Mouse (Mus musculus) liver, embryonic 16.5 days (tissue): ENCODE results near the gene Cenpn. TPM values are rescaled to one million over a fixed set of nuclear protein-coding genes. Genes with fewer than 3 reads are reported as not detected.

ENCODE experiments used
- ATAC-seq: fragments of 200-750 bp; cut with Nextera tagmentation; 2 replicates; pipeline ENCODE4 v1.8.0; 2017; ENCODE audit warnings: low read depth, mild to moderate bottlenecking, moderate number of reproducible peaks, moderate library complexity
- H3K27ac ChIP-seq: fragments of 300-500 bp; sonication (generic); 2 replicates; pipeline ENCODE4 v1.5.1; 2014; ENCODE audit warnings: mild to moderate bottlenecking, low read length
- H3K27me3 ChIP-seq: fragments of 300-500 bp; sonication (generic); 2 replicates; pipeline ENCODE4 v1.6.1; 2014; ENCODE audit warnings: low read depth, low read length, mixed read lengths; ENCODE audit not compliant: control insufficient read depth, insufficient read depth
- H3K36me3 ChIP-seq: fragments of 300-500 bp; sonication (generic); 2 replicates; pipeline ENCODE4 v1.6.1; 2014; ENCODE audit warnings: mild to moderate bottlenecking; ENCODE audit not compliant: control insufficient read depth, insufficient read depth
- H3K4me1 ChIP-seq: fragments of 300-500 bp; sonication (generic); 2 replicates; pipeline ENCODE4 v1.6.1; 2014; ENCODE audit warnings: low read depth, low read length, mixed read lengths; ENCODE audit not compliant: control insufficient read depth
- H3K4me2 ChIP-seq: fragments of 300-500 bp; sonication (generic); 2 replicates; pipeline ENCODE4 v1.6.1; 2014; ENCODE audit warnings: low read depth, low read length, mixed read lengths
- H3K4me3 ChIP-seq: fragments of 300-500 bp; sonication (generic); 2 replicates; pipeline ENCODE4 v1.5.1; 2014; ENCODE audit warnings: low read depth, mild to moderate bottlenecking, low read length
- H3K9ac ChIP-seq: fragments of 300-500 bp; sonication (generic); 2 replicates; pipeline ENCODE4 v1.6.1; 2014; ENCODE audit warnings: low read depth, low read length
- H3K9me3 ChIP-seq: fragments of 300-500 bp; sonication (generic); replicated peaks from 2 replicates; pipeline ENCODE4 v1.6.1; 2016; ENCODE audit warnings: low read length; ENCODE audit not compliant: control insufficient read depth
- WGBS: fragments of 180-500 bp; shearing (Covaris S2); extraction: QIAGEN DNeasy Blood & Tissue Kit; methylation state at CpG from one replicate; pipeline ENCODE4 v1.1.7; 2014; ENCODE audit not compliant: insufficient replicate concordance; 5-methylcytosine and 5-hydroxymethylcytosine counted together
- polyA plus RNA-seq: library from polyadenylated mRNA; unstranded; fragments of >200 nt; fragmentation: Nextera tagmentation; extraction: Ambion mirVana; gene quantifications from 2 replicates; pipeline ENCODE4 v1.2.1, GENCODE M21; 2015

The Cenpn gene
- polyA plus RNA-seq, 1 experiment from 2014 or later: 21.5 TPM

DNA sequence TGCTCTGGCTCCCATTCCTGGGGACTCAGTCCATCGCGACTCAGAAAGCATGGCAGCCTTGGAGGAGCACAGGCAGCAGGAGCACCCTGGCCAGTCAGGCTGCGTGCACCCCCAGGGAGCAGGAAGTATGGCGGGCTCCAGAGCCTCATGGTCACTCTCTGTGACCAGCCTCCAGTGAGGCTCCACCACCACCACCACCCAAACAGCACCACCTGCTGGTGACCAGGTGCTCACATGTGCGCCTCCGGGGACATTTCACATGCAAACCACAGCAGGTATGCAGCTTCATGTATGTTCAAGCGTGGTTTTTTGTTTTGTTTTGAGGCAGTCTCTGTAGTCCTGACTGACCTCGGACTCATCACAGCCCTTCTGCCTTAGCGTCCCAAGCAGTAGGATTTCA lies 6.3 kb downstream of the Cenpn start:
- no peaks in the 10 kb centered on the region for H3K9me3 ChIP-seq
- H3K9ac ChIP-seq: no peak overlapping the region
- no peaks in the 10 kb centered on the region for H3K27me3 ChIP-seq
- peaks cover 39% of the 10 kb centered on the region for H3K36me3 ChIP-seq
- no peak overlapping the region for H3K27ac ChIP-seq
- 74% methylated on average over 9 of the region's 9 CpGs for WGBS
- ATAC-seq: peak; percentile 41; the same call in 1 of the 2 replicates
- H3K4me3 ChIP-seq: no peak overlapping the region
- H3K4me1 ChIP-seq: peaks cover 4% of the 10 kb centered on the region
- no peak overlapping the region for H3K4me2 ChIP-seq

DNA sequence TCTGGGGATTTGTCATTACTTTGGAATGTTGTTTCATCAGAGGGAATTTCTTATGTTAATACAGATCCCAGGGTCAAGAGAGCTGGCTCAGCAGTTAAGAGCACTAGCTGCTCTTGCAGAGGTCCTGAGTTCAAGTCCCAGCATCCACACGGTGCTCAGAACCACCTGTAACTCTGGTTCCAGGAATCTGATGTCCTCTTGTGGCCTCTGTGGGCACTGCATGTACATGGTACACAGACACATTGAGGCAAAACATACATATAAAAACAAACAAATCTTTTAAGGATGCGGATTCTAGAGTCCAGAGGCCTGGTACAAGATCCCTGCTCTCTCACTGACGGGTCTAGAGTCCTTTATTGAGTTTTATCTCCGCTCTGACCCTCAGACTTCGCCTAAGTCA lies 7.1 kb downstream of the Cenpn start:
- Histone ChIP-seq H3K27ac (no peak overlapping the region), H3K4me2 (no peak overlapping the region), H3K27me3 (no peaks in the 10 kb centered on the region), H3K9ac (no peak overlapping the region), H3K4me1 (no peaks in the 10 kb centered on the region), H3K9me3 (no peaks in the 10 kb centered on the region), H3K36me3 (peaks cover 46% of the 10 kb centered on the region), H3K4me3 (no peak overlapping the region)
- ATAC-seq: no peak
- WGBS: 80% methylated on average over 5 of the region's 5 CpGs

- Histone ChIP-seq H3K36me3 (peaks cover 61% of the 10 kb centered on the region), H3K4me3 (no peak overlapping the region), H3K4me2 (no peak overlapping the region), H3K27me3 (no peaks in the 10 kb centered on the region), H3K9me3 (no peaks in the 10 kb centered on the region), H3K4me1 (no peaks in the 10 kb centered on the region), H3K9ac (no peak overlapping the region), H3K27ac (no peak overlapping the region)
- no peak for ATAC-seq
- 76% methylated on average over 4 of the region's 4 CpGs for WGBS
Observed at GRCm38 (mm10) chr8:116934976-116935375, 13.4 kb downstream of the Cenpn start.

DNA sequence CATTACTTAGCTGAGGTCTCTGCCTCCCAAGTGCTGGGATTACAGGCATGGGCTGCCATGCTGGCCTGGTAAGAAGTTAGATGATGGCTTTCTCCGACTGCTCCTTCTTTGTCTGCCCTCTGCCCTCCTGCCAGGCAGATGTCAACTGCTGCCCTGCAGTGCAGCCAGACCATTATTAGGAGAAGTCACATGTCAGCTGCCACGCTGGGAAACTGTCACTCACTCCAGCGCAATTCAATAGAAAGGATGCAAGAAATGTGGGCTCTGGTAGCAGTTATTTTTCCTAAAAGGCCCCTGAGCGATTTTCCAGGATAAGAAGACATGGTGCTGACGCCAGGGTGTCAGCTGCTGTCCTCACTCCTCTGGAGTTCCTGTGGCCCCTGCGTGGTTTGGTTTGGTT lies 14.0 kb downstream of the Cenpn start:
- Histone ChIP-seq H3K4me2 (no peak overlapping the region), H3K4me1 (no peaks in the 10 kb centered on the region), H3K9me3 (no peaks in the 10 kb centered on the region), H3K27ac (no peak overlapping the region), H3K9ac (no peak overlapping the region), H3K27me3 (no peaks in the 10 kb centered on the region), H3K4me3 (no peak overlapping the region), H3K36me3 (peaks cover 63% of the 10 kb centered on the region)
- 67% methylated on average over 6 of the region's 6 CpGs for WGBS
- ATAC-seq: no peak

- no peaks in the 10 kb centered on the region for H3K27me3 ChIP-seq
- H3K4me2 ChIP-seq: peak overlapping the region; percentile 95
- 45% methylated on average over 12 of the region's 12 CpGs for WGBS
- peak overlapping the region; percentile 80 for H3K4me3 ChIP-seq
- no peaks in the 10 kb centered on the region for H3K9me3 ChIP-seq
- peaks cover 44% of the 10 kb centered on the region for H3K4me1 ChIP-seq
- no peak overlapping the region for H3K9ac ChIP-seq
- H3K36me3 ChIP-seq: peaks cover 12% of the 10 kb centered on the region; the same call in 1 of the 2 replicates
- no peak overlapping the region for H3K27ac ChIP-seq
- peak; percentile 16; the same call in 1 of the 2 replicates for ATAC-seq
Observed at GRCm38 (mm10) chr8:116942284-116943058, 20.9 kb downstream of the Cenpn start.

DNA sequence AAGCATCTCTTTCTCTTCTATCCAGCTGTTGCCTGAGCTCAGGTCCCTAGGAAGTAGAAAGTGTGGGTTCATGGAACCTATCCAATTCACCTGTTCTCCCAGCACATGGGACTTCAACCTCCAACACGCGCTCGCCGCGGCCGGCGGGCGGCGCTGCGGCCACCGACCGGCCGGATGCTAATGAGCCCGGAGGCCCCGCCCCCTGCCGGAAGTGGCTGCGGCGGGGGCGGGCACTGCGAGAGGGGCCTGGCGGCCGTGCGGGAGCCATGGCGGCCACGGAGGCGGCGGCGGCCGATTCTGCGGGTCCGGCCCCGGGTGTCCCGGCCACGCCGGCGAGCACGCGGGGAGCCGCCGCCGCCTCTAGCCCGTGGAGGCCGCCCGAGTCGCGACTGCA lies 21.6 kb downstream of the Cenpn start, which contains the start of gene Atmin:
TSS of gene Atmin (plus strand) at position 233 of the 394 bp plus-strand sequence.
- peak within 1 kb of the TSS; percentile 95 for H3K4me2 ChIP-seq
- H3K27ac ChIP-seq: peak within 1 kb of the TSS; percentile 21; the same call in 1 of the 2 replicates
- H3K4me1 ChIP-seq: peaks cover 51% of the 10 kb centered on the region
- peak; percentile 90 for ATAC-seq
- WGBS: 0% methylated on average over 39 of the region's 46 CpGs
- peak within 1 kb of the TSS; percentile 78 for H3K9ac ChIP-seq
- H3K4me3 ChIP-seq: peak within 1 kb of the TSS; percentile 80
- H3K9me3 ChIP-seq: no peaks in the 10 kb centered on the region
- no peaks in the 10 kb centered on the region for H3K27me3 ChIP-seq
- peaks cover 7% of the 10 kb centered on the region; the same call in 1 of the 2 replicates for H3K36me3 ChIP-seq

DNA sequence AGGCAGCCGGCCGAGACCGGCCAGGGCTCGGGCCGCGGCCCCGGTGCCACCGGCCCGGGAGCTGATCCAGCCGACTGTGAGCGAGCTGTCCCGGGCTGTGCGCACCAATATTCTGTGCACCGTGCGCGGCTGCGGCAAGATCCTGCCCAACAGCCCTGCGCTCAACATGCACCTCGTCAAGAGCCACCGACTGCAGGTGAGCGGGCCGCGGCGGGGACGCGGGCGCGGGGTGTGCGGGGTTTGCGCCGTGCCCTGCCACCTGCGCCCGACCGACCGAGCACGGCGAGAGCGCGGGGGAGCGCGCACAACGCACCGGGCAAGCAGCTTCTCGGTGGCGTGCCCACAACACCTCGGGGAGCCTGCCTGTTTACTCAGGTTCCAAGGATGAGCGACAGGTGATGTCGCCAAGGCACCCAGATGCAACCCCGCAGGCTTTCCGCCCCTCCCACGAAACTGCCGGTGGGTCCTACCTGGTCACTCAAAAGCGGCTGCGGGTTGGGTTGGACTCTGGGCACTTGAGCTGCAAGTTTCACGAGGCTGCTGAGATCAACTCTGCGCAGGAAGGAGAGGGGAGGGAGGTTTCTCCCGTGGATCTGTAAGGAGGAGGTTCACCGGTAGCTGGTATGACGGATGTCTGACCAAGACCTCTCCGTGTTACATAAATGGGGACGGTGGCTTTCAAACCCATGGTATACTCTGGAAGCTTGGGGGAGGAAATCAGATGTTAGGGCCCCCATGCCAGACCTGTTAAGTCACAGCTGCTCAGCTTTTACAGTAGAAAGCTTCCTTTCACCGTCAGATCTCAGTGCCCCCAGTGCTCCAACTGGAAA lies 22.2 kb downstream of the Cenpn start:
- Histone ChIP-seq H3K4me1 (peaks cover 51% of the 10 kb centered on the region), H3K4me2 (peak overlapping the region; percentile 95)

DNA sequence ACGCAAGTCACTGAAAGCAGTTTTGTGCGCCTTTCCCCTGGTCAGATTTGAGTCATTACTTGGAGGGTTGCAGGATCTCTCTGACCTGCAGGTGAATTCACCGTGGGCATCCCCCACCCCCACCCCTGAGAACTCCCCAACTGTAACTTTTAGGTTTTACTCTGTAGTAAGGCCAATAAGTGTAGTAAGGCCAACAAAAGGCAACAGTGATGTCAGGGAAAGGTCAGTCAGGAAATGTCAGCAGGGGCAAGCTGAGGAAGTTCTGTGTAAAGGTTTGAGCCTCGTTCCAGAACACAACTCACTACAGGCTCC lies 22.8 kb downstream of the Cenpn start:
- no peak overlapping the region; the same call in 1 of the 2 replicates for H3K9ac ChIP-seq
- 15% methylated on average over 4 of the region's 4 CpGs for WGBS

More for the DNA sequence above, 22.2 kb downstream of the Cenpn start:
- Histone ChIP-seq H3K36me3 (peaks cover 5% of the 10 kb centered on the region; the same call in 1 of the 2 replicates), H3K9me3 (no peaks in the 10 kb centered on the region), H3K4me3 (peak overlapping the region; percentile 80), H3K27ac (peak overlapping the region; percentile 21; the same call in 1 of the 2 replicates), H3K27me3 (no peaks in the 10 kb centered on the region), H3K9ac (peak overlapping the region; percentile 78)
- peak; percentile 35 for ATAC-seq
- whole genome bisulfite sequencing: under 1% methylated on average over 62 of the region's 62 CpGs

More for the DNA sequence above, 22.8 kb downstream of the Cenpn start:
- H3K4me3 ChIP-seq: peak overlapping the region; percentile 80
- no peaks in the 10 kb centered on the region for H3K27me3 ChIP-seq
- H3K27ac ChIP-seq: no peak overlapping the region
- H3K4me2 ChIP-seq: peak overlapping the region; percentile 95
- ATAC-seq: no peak
- H3K4me1 ChIP-seq: peaks cover 51% of the 10 kb centered on the region
- peaks cover 5% of the 10 kb centered on the region; the same call in 1 of the 2 replicates for H3K36me3 ChIP-seq
- H3K9me3 ChIP-seq: no peaks in the 10 kb centered on the region
